In genomic region chr9:15708979-15709598, GRCm38 (mm10) we compare ENCODE assay signal across 8 mouse cellular contexts. TPM values are rescaled to one million over a fixed set of nuclear protein-coding genes. Genes with fewer than 3 reads are reported as not detected.
DNase-seq lines count a peak whose midpoint lies in the region; ATAC-seq and TF ChIP-seq lines count a peak whose summit lies in the region.

No protein-coding gene starts in this region.

- ATAC-seq in kidney, embryonic 16.5 days (ENCODE audit: low FRiP score, low TSS enrichment) = peak; percentile 27
- peak; percentile 26 for ATAC-seq in heart, embryonic 16.5 days (replicated peaks; ENCODE audit: extremely low read depth, insufficient read depth, low FRiP score)
- peak; percentile 55 for ATAC-seq in lung, embryonic 14.5 days (ENCODE audit: insufficient read depth)

- H3K4me1 ChIP-seq in kidney, embryonic 16.5 days (ENCODE audit: insufficient read depth, low read length) = no peaks in the 10 kb centered on the region
- H3K4me1 ChIP-seq in bone marrow, adult 2 months (ENCODE audit: control insufficient read depth, insufficient read depth, low read length) = peaks cover 3% of the 10 kb centered on the region; the same call in 1 of the 2 replicates
- H3K4me1 ChIP-seq in heart, embryonic 16.5 days (ENCODE audit: control insufficient read depth, insufficient read depth, low read length) = peaks cover 7% of the 10 kb centered on the region
- peaks cover 3% of the 10 kb centered on the region; the same call in 1 of the 2 replicates for H3K4me1 ChIP-seq in lung, embryonic 14.5 days (ENCODE audit: insufficient read depth)
- peaks cover 5% of the 10 kb centered on the region; the same call in 1 of the 2 replicates for H3K4me1 ChIP-seq in small intestine, adult 2 months (ENCODE audit: control insufficient read depth, insufficient read depth, insufficient read length, low read length)

- no peaks in the 10 kb centered on the region for H3K36me3 ChIP-seq in kidney, embryonic 16.5 days (ENCODE audit: insufficient read depth, low read length)
- H3K36me3 ChIP-seq in heart, embryonic 16.5 days (ENCODE audit: control insufficient read depth, insufficient read depth) = no peaks in the 10 kb centered on the region
- no peaks in the 10 kb centered on the region for H3K36me3 ChIP-seq in lung, embryonic 14.5 days (ENCODE audit: insufficient read depth)
- H3K36me3 ChIP-seq in small intestine, adult 2 months (ENCODE audit: control insufficient read depth, insufficient read depth, low read length) = no peaks in the 10 kb centered on the region

- no peak for TF ChIP-seq CTCF in bone marrow, adult 2 months (IDR thresholded peaks at IDR 0.05; ENCODE audit: control insufficient read depth, insufficient read depth, low read length)
- TF ChIP-seq CTCF in lung, embryonic 14.5 days (IDR thresholded peaks at IDR 0.05; ENCODE audit: low read depth) = no peak
- no peak for TF ChIP-seq CTCF in small intestine, adult 2 months (IDR thresholded peaks at IDR 0.05; ENCODE audit: extremely low read depth, insufficient read length, insufficient replicate concordance, low read depth, low read length)

- no peak for TF ChIP-seq POLR2A in bone marrow, adult 2 months (IDR thresholded peaks at IDR 0.05; ENCODE audit: borderline replicate concordance, control insufficient read depth, low read depth, low read length)
- no peak for TF ChIP-seq POLR2A in small intestine, adult 2 months (IDR thresholded peaks at IDR 0.05; ENCODE audit: low read depth, low read length)

- peak overlapping the region; percentile 82 for H3K9ac ChIP-seq in kidney, embryonic 16.5 days (replicated peaks; ENCODE audit: low read length)
- peak overlapping the region; percentile 90 for H3K9ac ChIP-seq in heart, embryonic 16.5 days (ENCODE audit: low read length)
- H3K9ac ChIP-seq in lung, embryonic 14.5 days = peak overlapping the region; percentile 78

- H3K27ac ChIP-seq in kidney, embryonic 16.5 days (ENCODE audit: low read length) = peak overlapping the region; percentile 81
- H3K27ac ChIP-seq in bone marrow, adult 2 months (ENCODE audit: control insufficient read depth, insufficient read depth, low read depth, low read length, poor library complexity) = peak overlapping the region; percentile 42
- H3K27ac ChIP-seq in heart, embryonic 16.5 days (ENCODE audit: low read length) = peak overlapping the region; percentile 86
- no peak overlapping the region for H3K27ac ChIP-seq in lung, embryonic 14.5 days (ENCODE audit: low read depth)
- H3K27ac ChIP-seq in small intestine, adult 2 months (ENCODE audit: insufficient read depth, low read depth, low read length) = peak overlapping the region; percentile 45

- 21% methylated on average over 14 of the region's 14 CpGs for WGBS in kidney, embryonic 16.5 days
- 13% methylated on average over 14 of the region's 14 CpGs for WGBS in bone marrow, adult 2 months
- 13% methylated on average over 14 of the region's 14 CpGs for WGBS in heart, embryonic 16.5 days
- WGBS in lung, embryonic 14.5 days = 15% methylated on average over 14 of the region's 14 CpGs
- 12% methylated on average over 14 of the region's 14 CpGs for WGBS in small intestine, adult 2 months

- H3K4me3 ChIP-seq in kidney, embryonic 16.5 days (ENCODE audit: low read length) = peak overlapping the region; percentile 68
- peak overlapping the region; percentile 89 for H3K4me3 ChIP-seq in bone marrow, adult 2 months (replicated peaks; ENCODE audit: control insufficient read depth, low read depth, low read length)
- peak overlapping the region; percentile 85 for H3K4me3 ChIP-seq in heart, embryonic 16.5 days (ENCODE audit: low read length)
- H3K4me3 ChIP-seq in lung, embryonic 14.5 days (ENCODE audit: low read depth, low read length) = peak overlapping the region; percentile 69
- H3K4me3 ChIP-seq in small intestine, adult 2 months (ENCODE audit: low read depth, low read length) = peak overlapping the region; percentile 84

- no peaks in the 10 kb centered on the region for H3K9me3 ChIP-seq in kidney, embryonic 16.5 days (ENCODE audit: low read length)
- no peaks in the 10 kb centered on the region for H3K9me3 ChIP-seq in heart, embryonic 16.5 days (replicated peaks; ENCODE audit: control insufficient read depth, low read length)
- H3K9me3 ChIP-seq in lung, embryonic 14.5 days (ENCODE audit: low read depth, low read length) = no peaks in the 10 kb centered on the region

- DNase-seq in kidney, adult 9 months = no peak
- DNase-seq in lung, embryonic 14.5 days = peak; percentile 20
- no peak for DNase-seq in gastrocnemius, postnatal 25 days
- no peak for DNase-seq in cerebellum, adult 8-10 months

- no peaks in the 10 kb centered on the region for H3K27me3 ChIP-seq in kidney, embryonic 16.5 days (ENCODE audit: insufficient read depth, low read length)
- H3K27me3 ChIP-seq in heart, embryonic 16.5 days (ENCODE audit: control insufficient read depth, insufficient read depth, low read length) = no peaks in the 10 kb centered on the region
- no peaks in the 10 kb centered on the region for H3K27me3 ChIP-seq in lung, embryonic 14.5 days (ENCODE audit: insufficient read depth, low read length)
- no peaks in the 10 kb centered on the region for H3K27me3 ChIP-seq in small intestine, adult 2 months (ENCODE audit: control insufficient read depth, insufficient read depth, low read length)

- H3K4me2 ChIP-seq in kidney, embryonic 16.5 days (replicated peaks; ENCODE audit: low read depth, low read length) = peak overlapping the region; percentile 62
- peak overlapping the region; percentile 93 for H3K4me2 ChIP-seq in heart, embryonic 16.5 days (ENCODE audit: low read depth, low read length)
- peak overlapping the region; percentile 78 for H3K4me2 ChIP-seq in lung, embryonic 14.5 days

RNA-seq across cellular contexts. Expression of gene Slc36a4, which starts 0.4 kb away (rescaled TPM):
- 15.8 and 16.3 TPM in 2 replicates for polyA plus RNA-seq in kidney, embryonic 16.5 days (2015; fragmentation: Nextera tagmentation; extraction: Ambion mirVana)
- polyA plus RNA-seq in bone marrow, adult 2 months (2011; ENCODE audit: insufficient read depth, insufficient read length, low replicate concordance, missing spikeins) = 1.1 and 1.3 TPM in 2 replicates
- 7.7 and 8.9 TPM in 2 replicates for polyA plus RNA-seq in heart, embryonic 16.5 days (2015; fragmentation: Nextera tagmentation; extraction: Ambion mirVana)
- 18.4 and 20.2 TPM in 2 replicates for polyA plus RNA-seq in lung, embryonic 14.5 days (2014; fragmentation: Nextera tagmentation; extraction: Ambion mirVana)
- 0.50 and 1.4 TPM in 2 replicates for polyA plus RNA-seq in small intestine, adult 2 months (2012; rRNA removed)
- 1 to 10 TPM; 2.5 to 3.8 TPM for total RNA-seq in gastrocnemius, postnatal 25 days (2021)
